Mouse (Mus musculus) small intestine, adult 2 months (tissue): ENCODE results near the gene C1ql1.

Experiments used
- CTCF ChIP-seq: fragments of 200-500 bp; IDR thresholded peaks from 2 replicates; pipeline ENCODE4 v1.5.1; 2012; ENCODE audit warnings: low read depth, mild to moderate bottlenecking, control low read depth, inconsistent platforms, low read length, moderate library complexity, mixed read lengths; ENCODE audit not compliant: insufficient replicate concordance, insufficient read length; ENCODE audit errors: extremely low read depth
- POLR2A ChIP-seq: fragments of 200-500 bp; IDR thresholded peaks from 2 replicates; pipeline ENCODE4 v1.6.1; 2012; ENCODE audit warnings: low read depth, mild to moderate bottlenecking, control low read depth, inconsistent platforms, low read length, moderate library complexity

- TF ChIP-seq CTCF = no peak
- no peak for TF ChIP-seq POLR2A
Observed at GRCm38 (mm10) chr11:102952922-102953321, 6.4 kb upstream of the C1ql1 start.
